Mouse (Mus musculus) forelimb bud, embryonic 11.5 days (tissue): Measurements from ENCODE around the gene Gadd45b.

Source experiments
- DNase-seq: peaks from one replicate; pipeline ENCODE4 v3.0.0-alpha.2; 2012; ENCODE audit warnings: low read depth, low spot score

The Gadd45b gene

DNA sequence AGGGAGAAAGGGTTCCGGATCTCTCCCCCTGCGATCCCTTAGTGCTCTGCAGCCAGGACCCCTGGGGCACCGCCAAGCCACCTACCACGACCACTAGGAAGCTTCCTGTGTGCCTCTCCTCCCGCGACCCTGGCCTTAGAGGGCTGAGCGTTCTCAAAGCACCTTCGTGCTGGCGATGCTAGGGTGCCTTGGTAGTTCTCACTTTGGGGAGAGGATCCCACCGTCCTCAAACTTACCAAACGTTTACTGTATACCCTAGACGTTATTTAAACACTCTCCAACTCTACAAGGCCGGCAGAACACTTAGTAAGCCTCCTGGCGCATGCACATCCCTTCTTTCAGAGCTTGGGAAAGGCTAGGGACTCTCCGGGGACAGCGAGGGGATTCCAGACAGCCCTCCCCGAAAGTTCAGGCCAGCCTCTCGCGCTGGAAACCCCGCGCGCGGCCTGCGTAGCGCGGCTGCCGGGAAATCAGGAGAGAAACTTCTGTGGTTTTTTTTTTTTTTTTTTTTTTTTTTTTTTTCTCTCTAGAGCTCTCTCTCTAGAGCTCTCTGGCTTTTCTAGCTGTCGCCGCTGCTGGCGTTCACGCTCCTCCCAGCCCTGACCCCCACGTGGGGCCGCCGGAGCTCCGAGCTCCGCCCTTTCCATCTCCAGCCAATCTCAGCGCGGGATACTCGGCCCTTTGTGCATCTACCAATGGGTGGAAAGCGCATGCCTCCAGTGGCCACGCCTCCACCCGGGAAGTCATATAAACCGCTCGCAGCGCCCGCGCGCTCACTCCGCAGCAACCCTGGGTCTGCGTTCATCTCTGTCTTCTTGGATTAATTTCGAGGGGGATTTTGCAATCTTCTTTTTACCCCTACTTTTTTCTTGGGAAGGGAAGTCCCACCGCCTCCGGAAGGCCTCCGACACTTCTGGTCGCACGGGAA lies at the start of gene Gadd45b:
TSS of gene Gadd45b (plus strand) at position 775 of the 928 bp plus-strand sequence.
- peak; percentile 99 for DNase-seq

DNA sequence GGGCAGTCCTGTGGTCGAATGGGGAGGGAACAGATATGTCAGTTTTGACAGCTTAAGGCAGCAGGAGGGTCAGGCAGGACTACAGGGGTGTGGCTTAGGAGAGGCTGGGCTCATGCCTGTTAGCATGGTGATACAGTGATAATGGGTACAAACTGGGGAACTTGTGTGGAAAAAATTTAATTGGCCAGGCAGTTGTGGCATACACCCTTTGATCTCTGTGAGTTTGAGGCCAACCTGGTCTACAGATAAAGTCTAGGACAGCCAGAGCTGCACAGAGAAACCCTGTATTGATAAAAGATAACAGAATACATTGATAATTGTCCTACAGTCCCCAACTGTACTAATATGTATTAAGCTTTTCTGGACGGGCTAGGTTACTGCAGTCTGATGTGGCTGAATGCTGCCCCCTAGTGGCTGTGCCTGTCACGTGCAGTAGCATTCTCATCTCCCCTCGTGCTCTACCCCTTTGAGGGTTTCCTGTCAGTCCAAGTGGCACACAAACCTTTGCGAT lies 49.7 kb upstream of the Gadd45b start:
- DNase-seq, result peak; percentile 73

GRCm38 (mm10) chr10:80880901-80881300 lies 49.0 kb upstream of the Gadd45b start:
- no peak for DNase-seq

GRCm38 (mm10) chr10:80881301-80881700 lies 48.6 kb upstream of the Gadd45b start:
- peak; percentile 72 for DNase-seq

GRCm38 (mm10) chr10:80887181-80887580 lies 42.7 kb upstream of the Gadd45b start:
- no peak for DNase-seq

- DNase-seq, result no peak
Observed at GRCm38 (mm10) chr10:80895100-80895499, 34.8 kb upstream of the Gadd45b start.

- no peak for DNase-seq
Observed at GRCm38 (mm10) chr10:80895697-80896096, 34.2 kb upstream of the Gadd45b start.

GRCm38 (mm10) chr10:80896581-80897485 lies 33.0 kb upstream of the Gadd45b start:
- no peak for DNase-seq

DNA sequence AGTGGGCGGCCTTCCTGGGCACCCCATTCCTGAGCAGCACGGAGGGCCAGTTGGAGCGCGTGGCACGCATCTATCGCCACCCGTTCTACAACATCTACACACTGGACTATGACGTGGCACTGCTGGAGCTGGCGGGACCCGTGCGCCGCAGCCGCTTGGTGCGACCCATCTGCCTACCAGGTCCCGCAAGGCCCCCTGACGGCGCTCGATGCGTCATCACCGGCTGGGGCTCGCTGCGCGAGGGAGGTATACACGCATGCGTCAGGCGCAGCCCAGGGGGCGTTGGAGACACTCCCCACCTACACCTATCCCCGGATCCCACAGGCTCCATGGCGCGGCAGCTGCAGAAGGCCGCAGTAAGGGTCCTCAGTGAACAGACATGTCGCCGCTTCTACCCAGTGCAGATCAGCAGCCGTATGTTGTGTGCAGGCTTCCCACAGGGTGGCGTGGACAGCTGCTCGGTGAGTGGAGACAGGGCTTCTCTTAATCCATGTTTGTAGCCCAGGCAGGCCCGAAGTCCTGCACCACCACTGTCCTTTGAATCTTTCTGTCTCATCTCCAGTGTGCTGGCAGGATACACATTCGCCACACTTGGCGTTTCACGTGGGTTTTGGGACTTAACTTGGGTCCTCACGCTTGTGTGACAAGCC lies 31.9 kb upstream of the Gadd45b start:
- DNase-seq, result no peak

DNA sequence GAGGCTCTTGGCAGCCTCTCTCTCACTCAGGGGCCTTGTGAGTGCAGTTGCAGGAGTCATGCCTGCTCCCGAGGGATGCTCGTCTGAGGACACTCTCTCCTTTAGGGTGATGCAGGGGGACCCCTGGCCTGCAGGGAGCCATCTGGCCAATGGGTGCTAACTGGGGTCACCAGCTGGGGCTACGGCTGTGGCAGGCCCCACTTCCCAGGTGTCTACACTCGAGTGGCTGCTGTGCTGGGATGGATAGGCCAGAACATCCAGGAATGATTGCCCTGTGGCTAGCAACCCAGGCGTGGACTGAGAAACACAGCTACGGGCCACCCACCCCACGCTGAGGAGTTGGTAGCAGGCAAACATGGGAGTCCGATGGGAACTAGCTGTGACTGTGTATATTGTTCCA lies 30.8 kb upstream of the Gadd45b start:
- DNase-seq, result no peak

- no peak for DNase-seq
Observed at GRCm38 (mm10) chr10:80899591-80900317, 30.1 kb upstream of the Gadd45b start.

DNA sequence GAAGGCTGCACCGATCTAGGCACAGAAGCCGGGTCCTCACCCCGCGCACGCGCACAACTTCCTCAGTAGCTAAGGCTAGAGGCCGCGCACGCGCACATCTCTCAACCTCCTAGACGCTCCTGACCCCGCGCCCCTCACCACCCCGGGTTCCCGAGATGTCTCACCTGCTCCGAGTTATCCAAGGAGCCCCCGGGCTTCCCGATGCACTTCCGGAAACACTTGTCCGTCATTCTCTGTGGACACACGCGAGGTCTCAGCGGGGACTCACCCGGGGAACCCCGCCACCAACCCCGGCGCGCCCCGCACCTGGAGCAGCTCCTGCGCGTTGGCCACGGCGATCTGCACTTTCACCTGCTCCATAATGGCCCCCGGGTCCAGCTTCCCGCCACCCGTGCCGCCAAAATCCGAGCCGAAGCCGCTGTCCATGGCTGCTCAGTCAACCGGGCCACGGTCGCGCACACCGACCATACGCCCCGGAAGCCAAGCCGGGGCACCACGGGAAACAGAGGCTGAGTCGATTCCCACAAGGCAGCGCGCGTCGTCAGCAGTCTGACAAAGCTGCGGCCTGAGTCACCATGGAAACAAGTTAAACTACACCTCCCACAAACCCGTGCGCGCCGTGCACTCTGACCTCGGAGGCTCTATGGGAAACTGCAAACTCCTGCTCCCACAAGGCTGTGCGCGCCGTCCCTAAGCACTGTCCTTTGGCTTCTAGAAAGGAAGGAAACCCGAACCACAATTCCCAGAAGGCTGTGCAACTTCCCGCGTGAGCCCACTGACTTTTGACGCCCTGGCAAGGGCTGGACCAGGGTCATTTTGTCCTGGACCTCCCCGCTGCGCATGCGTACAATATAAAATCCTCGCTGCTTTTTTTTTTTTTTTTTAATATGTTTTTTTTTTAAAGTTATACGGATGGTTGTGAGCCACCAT lies 29.3 kb upstream of the Gadd45b start, which contains the start of gene Timm13:
TSS of gene Timm13 (minus strand) at position 652 of the 930 bp plus-strand sequence.
- DNase-seq, result peak; percentile 100

DNA sequence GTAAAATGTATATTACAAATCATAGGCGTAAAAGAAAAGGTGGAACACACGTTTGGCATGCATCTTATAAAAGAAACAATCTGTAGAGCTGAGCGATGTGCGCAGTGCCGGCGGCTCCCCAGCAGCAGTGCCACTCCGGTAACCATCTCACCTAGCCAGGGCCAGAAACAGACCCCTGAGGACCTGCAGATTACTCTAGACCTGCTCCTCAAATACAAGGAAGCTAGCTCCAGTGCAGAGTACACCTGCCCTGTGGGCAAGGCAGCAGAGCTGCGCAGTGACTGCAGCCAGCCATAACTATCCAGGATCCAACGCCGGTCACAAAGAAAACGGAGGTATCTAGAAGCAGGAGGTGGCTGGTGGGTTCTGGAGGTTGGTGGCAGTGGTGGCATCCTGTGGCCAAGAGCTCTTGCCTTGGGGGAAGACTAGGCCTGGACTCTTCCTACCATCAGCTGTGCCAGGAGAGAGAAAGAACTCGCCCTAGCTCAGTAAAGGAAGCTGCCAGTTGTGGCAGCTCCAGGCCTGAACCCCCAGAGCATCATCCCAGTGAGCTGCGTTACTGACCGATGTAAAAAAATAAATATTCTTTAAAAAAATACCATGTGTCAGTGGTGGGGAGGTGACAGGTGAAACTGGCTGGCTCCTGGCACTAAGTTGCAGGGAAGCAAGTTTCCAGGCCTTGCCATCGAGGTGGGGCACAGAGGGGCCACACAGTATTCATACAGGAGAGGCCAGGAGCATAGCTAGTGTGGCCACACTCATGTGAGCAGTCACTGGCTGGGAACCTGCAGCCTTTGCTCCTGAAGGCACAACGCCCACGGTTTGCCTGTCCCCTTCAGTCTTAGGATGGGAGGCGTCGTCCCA lies 28.2 kb upstream of the Gadd45b start:
- no peak for DNase-seq

GRCm38 (mm10) chr10:80902273-80902940 lies 27.5 kb upstream of the Gadd45b start:
- DNase-seq, result no peak

DNA sequence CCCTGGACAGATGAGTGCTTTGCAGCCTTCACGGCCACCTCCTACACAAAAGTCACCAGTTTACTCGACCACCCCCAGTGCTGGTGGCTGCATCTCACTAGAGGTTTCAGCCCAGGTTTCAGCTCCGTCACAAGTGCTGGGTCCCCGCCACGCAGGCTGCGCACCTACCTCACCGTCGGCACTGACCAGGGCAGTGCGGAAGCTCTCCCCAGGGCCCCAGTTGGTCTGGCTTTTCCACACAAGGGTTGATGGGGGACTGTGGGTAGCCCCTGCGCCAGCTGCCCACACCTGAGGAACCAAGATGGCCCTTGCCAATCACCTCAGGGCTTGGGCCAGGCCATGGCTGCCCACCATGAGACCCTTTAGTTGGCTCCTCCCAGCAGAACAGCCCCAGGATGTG lies 26.6 kb upstream of the Gadd45b start:
- no peak for DNase-seq

- DNase-seq, result no peak
Observed at GRCm38 (mm10) chr10:80904004-80904693, 25.7 kb upstream of the Gadd45b start.

- DNase-seq, result no peak
Observed at GRCm38 (mm10) chr10:80904709-80905108, 25.2 kb upstream of the Gadd45b start.
